Comparison of ENCODE assay signal across 8 mouse cellular contexts in genomic region chr1:43737812-43738518, GRCm38 (mm10). TPM values are rescaled to one million over a fixed set of nuclear protein-coding genes. Genes with fewer than 3 reads are reported as not detected.
DNase-seq lines count a peak whose midpoint lies in the region; ATAC-seq lines count a peak whose summit lies in the region.

No protein-coding gene starts in this region.

- no peaks in the 10 kb centered on the region for H3K36me3 ChIP-seq in forebrain, embryonic 10.5 days (replicated peaks)
- H3K36me3 ChIP-seq in forebrain, embryonic 16.5 days (ENCODE audit: control insufficient read depth, insufficient read depth) = no peaks in the 10 kb centered on the region
- no peaks in the 10 kb centered on the region for H3K36me3 ChIP-seq in forebrain, embryonic 15.5 days

- no peak overlapping the region for H3K4me3 ChIP-seq in forebrain, embryonic 10.5 days
- no peak overlapping the region for H3K4me3 ChIP-seq in forebrain, embryonic 16.5 days (replicated peaks; ENCODE audit: low read length)
- no peak overlapping the region for H3K4me3 ChIP-seq in forebrain, embryonic 15.5 days

- no peaks in the 10 kb centered on the region for H3K9me3 ChIP-seq in forebrain, embryonic 10.5 days
- H3K9me3 ChIP-seq in forebrain, embryonic 16.5 days (ENCODE audit: control insufficient read depth, low read length) = no peaks in the 10 kb centered on the region
- no peaks in the 10 kb centered on the region for H3K9me3 ChIP-seq in forebrain, embryonic 15.5 days

- H3K27me3 ChIP-seq in forebrain, embryonic 10.5 days (ENCODE audit: poor library complexity, severe bottlenecking) = no peaks in the 10 kb centered on the region
- H3K27me3 ChIP-seq in forebrain, embryonic 16.5 days (replicated peaks; ENCODE audit: control insufficient read depth, insufficient read depth, low read length) = no peaks in the 10 kb centered on the region
- H3K27me3 ChIP-seq in forebrain, embryonic 15.5 days = no peaks in the 10 kb centered on the region

- no peak overlapping the region for H3K9ac ChIP-seq in forebrain, embryonic 16.5 days (replicated peaks; ENCODE audit: low read depth, low read length)
- H3K9ac ChIP-seq in forebrain, embryonic 15.5 days (replicated peaks) = no peak overlapping the region

- H3K27ac ChIP-seq in forebrain, embryonic 10.5 days = no peak overlapping the region
- H3K27ac ChIP-seq in forebrain, embryonic 16.5 days (ENCODE audit: low read length) = no peak overlapping the region
- no peak overlapping the region for H3K27ac ChIP-seq in forebrain, embryonic 15.5 days (replicated peaks)

- no peak; the same call in none of the 2 replicates for ATAC-seq in forebrain, embryonic 16.5 days
- peak; percentile 67 for ATAC-seq in forebrain, embryonic 15.5 days (replicated peaks)

- DNase-seq in forebrain, embryonic 10.5 days (ENCODE audit: extremely low spot score, low spot score) = peak; percentile 30
- peak; percentile 86 for DNase-seq in 3T3-L1 (ENCODE audit: low read depth, low spot score)
- DNase-seq in adrenal gland, postnatal 25 days = peak; percentile 37
- DNase-seq in kidney, postnatal 36 days = peak; percentile 37 to 76
- peak; percentile 68 for DNase-seq in mesoderm, embryonic 11.5 days (ENCODE audit: low read depth, low spot score)
- DNase-seq in testis, postnatal 14 days (ENCODE audit: low spot score) = peak; percentile 16

- no peak overlapping the region for H3K4me2 ChIP-seq in forebrain, embryonic 16.5 days (ENCODE audit: low read length)
- no peak overlapping the region for H3K4me2 ChIP-seq in forebrain, embryonic 15.5 days (replicated peaks)

- H3K4me1 ChIP-seq in forebrain, embryonic 10.5 days = no peaks in the 10 kb centered on the region
- no peaks in the 10 kb centered on the region for H3K4me1 ChIP-seq in forebrain, embryonic 16.5 days (replicated peaks; ENCODE audit: control insufficient read depth, insufficient read depth, low read length)
- H3K4me1 ChIP-seq in forebrain, embryonic 15.5 days = no peaks in the 10 kb centered on the region

- 77% methylated on average over 7 of the region's 7 CpGs for WGBS in forebrain, embryonic 10.5 days
- 65% methylated on average over 7 of the region's 7 CpGs for WGBS in forebrain, embryonic 16.5 days
- 70% methylated on average over 7 of the region's 7 CpGs for WGBS in forebrain, embryonic 15.5 days

RNA-seq across cellular contexts. Expression of gene 1500015O10Rik, which starts 7.6 kb away (rescaled TPM):
- polyA plus RNA-seq in forebrain, embryonic 10.5 days (2016; fragmentation: Nextera tagmentation; extraction: Ambion mirVana) = 0.26 TPM in 1 of 2 replicates, not detected in the other
- polyA plus RNA-seq in forebrain, embryonic 16.5 days (2015; fragmentation: Nextera tagmentation; extraction: Ambion mirVana) = 25.0 and 32.3 TPM in 2 replicates
- 145 and 150 TPM in 2 replicates for total RNA-seq in adrenal gland, postnatal 25 days (2021)
- polyA plus RNA-seq in forebrain, embryonic 15.5 days (2015; fragmentation: Nextera tagmentation; extraction: Ambion mirVana) = 25.3 and 32.8 TPM in 2 replicates

Comparison
In these comparisons a context has a peak if more than half of its experiments do, and no peak if none do; other contexts are left out.
1. RNA of gene 1500015O10Rik, which starts 7.6 kb away (polyA plus RNA-seq): 25.3 to 32.8 TPM in forebrain, embryonic 15.5 days and 25.0 to 32.3 TPM in forebrain, embryonic 16.5 days; 0.26 TPM in forebrain, embryonic 10.5 days; every median in the first group is over 10 times any median in the second.
2. DNase-seq: peak in every context shown above with its lines; median percentile 86 in 3T3-L1; 68 in mesoderm, embryonic 11.5 days; 56 in kidney, postnatal 36 days; 37 in adrenal gland, postnatal 25 days; 30 in forebrain, embryonic 10.5 days; 16 in testis, postnatal 14 days.